Mouse (Mus musculus) neural tube, embryonic 13.5 days (tissue): ENCODE measurements around the gene Sqstm1. TPM values are rescaled to one million over a fixed set of nuclear protein-coding genes. Genes with fewer than 3 reads are reported as not detected.
"Not testable (repeated sequence)": the region's sequence is repeated elsewhere in the genome, so short reads cannot be mapped to it uniquely, and the experiment has no call there.

Experiments
- ATAC-seq: fragments of 200-750 bp; cut with Nextera tagmentation; 2 replicates; pipeline ENCODE4 v1.8.0; 2017; ENCODE audit warnings: low read depth, mild to moderate bottlenecking, moderate TSS enrichment, moderate library complexity
- H3K27ac ChIP-seq: fragments of 300-500 bp; sonication (generic); replicated peaks from 2 replicates; pipeline ENCODE4 v1.5.1; 2015; ENCODE audit warnings: moderate library complexity, mild to moderate bottlenecking, inconsistent platforms
- H3K27me3 ChIP-seq: fragments of 300-500 bp; sonication (generic); 2 replicates; pipeline ENCODE4 v1.6.1; 2015; ENCODE audit warnings: mild to moderate bottlenecking, inconsistent platforms
- H3K36me3 ChIP-seq: fragments of 300-500 bp; sonication (generic); 2 replicates; pipeline ENCODE4 v1.6.1; 2015; ENCODE audit warnings: mild to moderate bottlenecking, inconsistent platforms
- H3K4me1 ChIP-seq: fragments of 300-500 bp; sonication (generic); replicated peaks from 2 replicates; pipeline ENCODE4 v1.6.1; 2015; ENCODE audit warnings: inconsistent platforms
- H3K4me2 ChIP-seq: fragments of 300-500 bp; sonication (generic); 2 replicates; pipeline ENCODE4 v1.6.1; 2015; ENCODE audit warnings: inconsistent platforms, mild to moderate bottlenecking, moderate library complexity
- H3K4me3 ChIP-seq: fragments of 300-500 bp; sonication (generic); 2 replicates; pipeline ENCODE4 v1.5.1; 2015; ENCODE audit warnings: mild to moderate bottlenecking, inconsistent platforms
- H3K9ac ChIP-seq: fragments of 300-500 bp; sonication (generic); 2 replicates; pipeline ENCODE4 v1.6.1; 2015; ENCODE audit warnings: moderate library complexity, mild to moderate bottlenecking, inconsistent platforms
- H3K9me3 ChIP-seq: fragments of 300-500 bp; sonication (generic); 2 replicates; pipeline ENCODE4 v1.6.1; 2016; ENCODE audit warnings: inconsistent platforms
- WGBS: fragments of 180-500 bp; shearing (Covaris S2); methylation state at CpG from one replicate; pipeline ENCODE4 v1.1.7; 2015; 5-methylcytosine and 5-hydroxymethylcytosine counted together
- polyA plus RNA-seq: library from polyadenylated mRNA; unstranded; fragments of >200 nt; fragmentation: Nextera tagmentation; extraction: Ambion mirVana; gene quantifications from 2 replicates; pipeline ENCODE4 v1.2.1, GENCODE M21; 2015

Gene Sqstm1
- polyA plus RNA-seq, 1 experiment from 2014 or later, result 343 TPM

GRCm38 (mm10) chr11:50180478-50181231, 30.0 kb downstream of the Sqstm1 start:
- H3K27me3 ChIP-seq, result no peaks in the 10 kb centered on the region
- H3K4me1 ChIP-seq, result peaks cover 6% of the 10 kb centered on the region; the same call in 1 of the 2 replicates
- no peak overlapping the region for H3K4me3 ChIP-seq
- no peak overlapping the region for H3K9ac ChIP-seq
- no peaks in the 10 kb centered on the region for H3K9me3 ChIP-seq
- no peak for ATAC-seq
- H3K4me2 ChIP-seq, result no peak overlapping the region
- peaks cover 53% of the 10 kb centered on the region for H3K36me3 ChIP-seq
- 86% methylated on average over 6 of the region's 6 CpGs for WGBS
- no peak overlapping the region for H3K27ac ChIP-seq

- Histone ChIP-seq H3K27ac (no peak overlapping the region), H3K27me3 (no peaks in the 10 kb centered on the region), H3K4me3 (no peak overlapping the region), H3K4me1 (peaks cover 13% of the 10 kb centered on the region), H3K9ac (no peak overlapping the region; the same call in 1 of the 2 replicates), H3K36me3 (peaks cover 43% of the 10 kb centered on the region), H3K4me2 (no peak overlapping the region), H3K9me3 (no peaks in the 10 kb centered on the region)
- no peak for ATAC-seq
- 85% methylated on average over 5 of the region's 5 CpGs for WGBS
Measured at GRCm38 (mm10) chr11:50178532-50179488, 31.8 kb downstream of the Sqstm1 start.

- Histone ChIP-seq H3K27me3 (no peaks in the 10 kb centered on the region), H3K9me3 (no peaks in the 10 kb centered on the region), H3K27ac (no peak overlapping the region), H3K4me3 (no peak overlapping the region), H3K4me2 (no peak overlapping the region), H3K9ac (no peak overlapping the region), H3K36me3 (peaks cover 30% of the 10 kb centered on the region), H3K4me1 (peaks cover 13% of the 10 kb centered on the region)
- 77% methylated on average over 6 of the region's 6 CpGs for WGBS
- ATAC-seq, result no peak
Measured at GRCm38 (mm10) chr11:50177111-50177510, 33.5 kb downstream of the Sqstm1 start.

GRCm38 (mm10) chr11:50176351-50176750, 34.3 kb downstream of the Sqstm1 start:
- WGBS, result 86% methylated on average over 3 of the region's 3 CpGs

GRCm38 (mm10) chr11:50174730-50175187, 35.9 kb downstream of the Sqstm1 start:
- H3K27me3 ChIP-seq, result no peaks in the 10 kb centered on the region
- H3K4me1 ChIP-seq, result peaks cover 13% of the 10 kb centered on the region
- H3K4me3 ChIP-seq, result peak overlapping the region; percentile 74
- no peaks in the 10 kb centered on the region for H3K9me3 ChIP-seq
- ATAC-seq, result peak; percentile 99
- H3K4me2 ChIP-seq, result peak overlapping the region; percentile 81
- H3K27ac ChIP-seq, result peak overlapping the region; percentile 89
- peak overlapping the region; percentile 87 for H3K9ac ChIP-seq
- peaks cover 48% of the 10 kb centered on the region for H3K36me3 ChIP-seq
- under 1% methylated on average over 27 of the region's 27 CpGs for WGBS

More at GRCm38 (mm10) chr11:50176351-50176750, 34.3 kb downstream of the Sqstm1 start:
- no peak overlapping the region for H3K27ac ChIP-seq
- ATAC-seq, result no peak
- peaks cover 13% of the 10 kb centered on the region for H3K4me1 ChIP-seq
- H3K27me3 ChIP-seq, result no peaks in the 10 kb centered on the region
- H3K9me3 ChIP-seq, result no peaks in the 10 kb centered on the region
- no peak overlapping the region for H3K9ac ChIP-seq
- no peak overlapping the region for H3K4me3 ChIP-seq
- H3K4me2 ChIP-seq, result 0 out of 2 replicates have a peak overlapping the region, but pooled peaks have one; percentile 81
- H3K36me3 ChIP-seq, result peaks cover 36% of the 10 kb centered on the region

GRCm38 (mm10) chr11:50174111-50174729, 36.4 kb downstream of the Sqstm1 start, which contains the start of gene Mrnip:
Mrnip (plus strand) TSS chr11:50174444.
- peaks cover 53% of the 10 kb centered on the region for H3K36me3 ChIP-seq
- not testable (repeated sequence) for H3K27me3 ChIP-seq, H3K9me3 ChIP-seq
- 8% methylated on average over 19 of the region's 19 CpGs for WGBS
- peak; percentile 54 for ATAC-seq
- H3K27ac ChIP-seq, result peak within 1 kb of the TSS; percentile 89
- peak within 1 kb of the TSS; percentile 81 for H3K4me2 ChIP-seq
- H3K4me1 ChIP-seq, result peaks cover 13% of the 10 kb centered on the region
- peak within 1 kb of the TSS; percentile 87 for H3K9ac ChIP-seq
- peak within 1 kb of the TSS; percentile 74 for H3K4me3 ChIP-seq

- H3K4me3 ChIP-seq, result no peak overlapping the region
- ATAC-seq, result no peak
- no peak overlapping the region for H3K27ac ChIP-seq
- peaks cover 74% of the 10 kb centered on the region for H3K36me3 ChIP-seq
- no peak overlapping the region for H3K9ac ChIP-seq
- no peak overlapping the region for H3K4me2 ChIP-seq
- WGBS, result 91% methylated on average over 5 of the region's 5 CpGs
- H3K9me3 ChIP-seq, result no peaks in the 10 kb centered on the region
- H3K4me1 ChIP-seq, result no peaks in the 10 kb centered on the region
- H3K27me3 ChIP-seq, result no peaks in the 10 kb centered on the region
Measured at GRCm38 (mm10) chr11:50168352-50168751, 42.3 kb downstream of the Sqstm1 start.

GRCm38 (mm10) chr11:50162338-50163050, 48.1 kb downstream of the Sqstm1 start:
- no peak overlapping the region for H3K9ac ChIP-seq
- no peak for ATAC-seq
- H3K27ac ChIP-seq, result no peak overlapping the region
- H3K4me2 ChIP-seq, result no peak overlapping the region
- no peaks in the 10 kb centered on the region for H3K4me1 ChIP-seq
- H3K27me3 ChIP-seq, result no peaks in the 10 kb centered on the region
- peaks cover 85% of the 10 kb centered on the region for H3K36me3 ChIP-seq
- WGBS, result 92% methylated on average over 3 of the region's 3 CpGs
- H3K4me3 ChIP-seq, result no peak overlapping the region
- no peaks in the 10 kb centered on the region for H3K9me3 ChIP-seq

GRCm38 (mm10) chr11:50161578-50162304, 48.9 kb downstream of the Sqstm1 start:
- no peak overlapping the region for H3K27ac ChIP-seq
- H3K4me3 ChIP-seq, result no peak overlapping the region
- WGBS, result 60% methylated on average over 10 of the region's 10 CpGs
- no peaks in the 10 kb centered on the region for H3K27me3 ChIP-seq
- ATAC-seq, result 0 out of 2 replicates have a peak, but pooled peaks have one; percentile 23
- peaks cover 92% of the 10 kb centered on the region for H3K36me3 ChIP-seq
- H3K9ac ChIP-seq, result no peak overlapping the region
- no peaks in the 10 kb centered on the region for H3K9me3 ChIP-seq
- H3K4me2 ChIP-seq, result no peak overlapping the region
- no peaks in the 10 kb centered on the region for H3K4me1 ChIP-seq

GRCm38 (mm10) chr11:50159347-50159746, 51.3 kb downstream of the Sqstm1 start:
- Histone ChIP-seq H3K4me3 (no peak overlapping the region), H3K9ac (no peak overlapping the region), H3K4me2 (no peak overlapping the region), H3K9me3 (no peaks in the 10 kb centered on the region), H3K27ac (no peak overlapping the region), H3K36me3 (peaks cover 98% of the 10 kb centered on the region), H3K27me3 (no peaks in the 10 kb centered on the region), H3K4me1 (no peaks in the 10 kb centered on the region)
- WGBS, result 82% methylated on average over 4 of the region's 4 CpGs
- no peak for ATAC-seq

- peaks cover 8% of the 10 kb centered on the region; the same call in 1 of the 2 replicates for H3K4me1 ChIP-seq
- H3K4me2 ChIP-seq, result no peak overlapping the region
- H3K4me3 ChIP-seq, result no peak overlapping the region
- no peak for ATAC-seq
- no peak overlapping the region for H3K27ac ChIP-seq
- H3K9me3 ChIP-seq, result no peaks in the 10 kb centered on the region
- H3K27me3 ChIP-seq, result no peaks in the 10 kb centered on the region
- H3K36me3 ChIP-seq, result peaks cover 98% of the 10 kb centered on the region
- no peak overlapping the region for H3K9ac ChIP-seq
- 91% methylated on average over 7 of the region's 7 CpGs for WGBS
Measured at GRCm38 (mm10) chr11:50158346-50158745, 52.3 kb downstream of the Sqstm1 start.
